Mouse (Mus musculus) NIH3T3 (cell line): ENCODE measurements around the gene Klf17.
A peak's percentile ranks its signal among the peaks of the same experiment; 100 is the strongest.
"Not testable (repeated sequence)": the region's sequence is repeated elsewhere in the genome, so short reads cannot be mapped to it uniquely, and the experiment has no call there.

ENCODE experiments used
- DNase-seq: peaks from one replicate; pipeline ENCODE4 v3.0.0-alpha.2; 2012; ENCODE audit warnings: low read depth

Gene Klf17

GRCm38 (mm10) chr4:117765416-117765815 lies at the start of gene Klf17:
Gene Klf17 (minus strand): TSS chr4:117765648.
- no peak for DNase-seq

DNA sequence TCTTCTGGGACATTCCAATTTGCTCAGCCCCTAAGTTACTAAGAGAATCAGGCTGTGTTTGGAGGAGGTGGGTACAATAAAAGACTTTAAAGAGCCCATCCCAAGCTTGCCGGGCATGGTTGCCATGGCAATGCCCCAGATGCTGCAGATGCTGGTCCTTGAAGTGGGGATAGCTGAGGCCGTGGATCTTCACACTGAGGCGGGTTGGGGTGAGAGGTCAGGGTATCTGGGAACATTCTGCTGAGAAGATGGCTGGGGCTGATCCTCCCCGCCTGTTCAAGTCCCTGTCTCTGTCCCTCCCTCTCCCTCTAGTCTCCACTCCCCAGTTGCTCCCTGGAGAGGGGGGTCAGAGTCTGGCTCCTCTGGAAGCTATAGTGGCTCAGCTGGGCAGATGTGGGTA lies 48.9 kb upstream of the Klf17 start:
- no peak for DNase-seq

GRCm38 (mm10) chr4:117813591-117814192 lies 48.2 kb upstream of the Klf17 start:
- no peak for DNase-seq

- peak; percentile 37 for DNase-seq
Observed at GRCm38 (mm10) chr4:117810933-117811332, 45.5 kb upstream of the Klf17 start.

DNA sequence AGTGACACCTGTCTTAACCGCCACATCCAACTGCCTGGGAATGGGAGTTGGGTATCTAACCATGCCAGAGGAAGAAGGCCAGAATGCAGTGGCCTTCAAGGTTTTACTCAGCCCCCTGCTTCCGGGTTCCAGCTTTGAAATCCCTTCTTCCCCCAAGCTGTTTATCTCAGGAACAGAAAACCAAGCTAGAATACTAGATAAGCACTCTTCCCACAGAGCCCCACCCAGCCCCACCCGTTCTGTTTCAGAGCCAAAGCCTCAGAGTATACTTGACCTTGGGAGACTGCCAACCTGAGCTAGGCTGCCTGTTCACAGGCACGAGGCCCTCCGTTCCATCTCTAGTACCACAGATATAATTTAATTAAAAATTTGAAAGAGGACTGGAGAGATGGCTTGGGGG lies 41.5 kb upstream of the Klf17 start:
- peak; percentile 14 for DNase-seq

- DNase-seq = no peak
Observed at GRCm38 (mm10) chr4:117799904-117800303, 34.5 kb upstream of the Klf17 start.

DNA sequence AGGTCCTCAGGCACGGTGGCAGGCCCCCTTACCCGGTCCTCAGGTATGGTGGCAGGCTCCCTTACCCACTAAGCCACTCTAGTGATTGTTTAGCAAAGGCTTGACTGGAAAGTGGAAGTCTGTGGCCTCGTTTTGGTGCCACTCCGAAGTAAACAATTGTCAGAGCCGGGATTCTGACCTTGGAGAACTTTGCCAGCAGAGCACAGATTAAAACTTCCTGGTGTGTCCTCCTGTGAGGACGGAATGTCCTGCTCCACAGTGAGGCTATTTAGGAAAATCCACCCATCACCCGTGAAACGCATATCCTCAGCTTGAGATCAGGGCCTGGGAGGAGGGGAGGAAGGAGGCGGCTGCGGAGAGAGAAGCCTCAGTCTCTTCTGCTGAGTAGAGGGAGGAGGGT lies 22.9 kb upstream of the Klf17 start:
- no peak for DNase-seq

- no peak for DNase-seq
Observed at GRCm38 (mm10) chr4:117786963-117787362, 21.5 kb upstream of the Klf17 start.

- DNase-seq = no peak
Observed at GRCm38 (mm10) chr4:117782908-117783307, 17.5 kb upstream of the Klf17 start.

GRCm38 (mm10) chr4:117772960-117773359 lies 7.5 kb upstream of the Klf17 start:
- DNase-seq = no peak

GRCm38 (mm10) chr4:117770935-117771334 lies 5.5 kb upstream of the Klf17 start:
- peak; percentile 87 for DNase-seq

- no peak for DNase-seq
Observed at GRCm38 (mm10) chr4:117760151-117760550, 5.3 kb downstream of the Klf17 start.

GRCm38 (mm10) chr4:117752469-117752868 lies 13.0 kb downstream of the Klf17 start:
- DNase-seq = not testable (repeated sequence)

DNA sequence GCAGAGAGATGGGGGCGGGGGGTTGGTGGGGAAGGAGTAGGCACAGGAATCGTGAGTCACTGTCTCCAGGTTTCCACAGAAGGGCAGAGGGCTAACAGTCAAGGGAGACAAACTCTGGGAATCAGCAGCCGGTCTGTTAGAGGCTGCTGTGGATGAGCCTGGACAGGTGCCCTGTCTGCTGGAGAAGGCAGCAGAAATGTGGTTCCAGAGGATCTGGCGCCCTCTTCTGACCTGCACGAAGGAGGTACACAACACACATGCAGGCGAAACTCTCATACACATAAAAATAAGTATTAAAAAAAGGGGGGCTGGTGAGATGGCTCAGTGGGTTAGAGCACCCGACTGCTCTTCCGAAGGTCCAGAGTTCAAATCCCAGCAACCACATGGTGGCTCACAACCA lies 27.9 kb downstream of the Klf17 start:
- DNase-seq = peak; percentile 59

- DNase-seq = no peak
Observed at GRCm38 (mm10) chr4:117731926-117732325, 33.5 kb downstream of the Klf17 start.

- DNase-seq = no peak
Observed at GRCm38 (mm10) chr4:117724112-117724511, 41.3 kb downstream of the Klf17 start, which contains the start of gene Gm12845. Gene Gm12845 (plus strand): TSS chr4:117724412.

DNA sequence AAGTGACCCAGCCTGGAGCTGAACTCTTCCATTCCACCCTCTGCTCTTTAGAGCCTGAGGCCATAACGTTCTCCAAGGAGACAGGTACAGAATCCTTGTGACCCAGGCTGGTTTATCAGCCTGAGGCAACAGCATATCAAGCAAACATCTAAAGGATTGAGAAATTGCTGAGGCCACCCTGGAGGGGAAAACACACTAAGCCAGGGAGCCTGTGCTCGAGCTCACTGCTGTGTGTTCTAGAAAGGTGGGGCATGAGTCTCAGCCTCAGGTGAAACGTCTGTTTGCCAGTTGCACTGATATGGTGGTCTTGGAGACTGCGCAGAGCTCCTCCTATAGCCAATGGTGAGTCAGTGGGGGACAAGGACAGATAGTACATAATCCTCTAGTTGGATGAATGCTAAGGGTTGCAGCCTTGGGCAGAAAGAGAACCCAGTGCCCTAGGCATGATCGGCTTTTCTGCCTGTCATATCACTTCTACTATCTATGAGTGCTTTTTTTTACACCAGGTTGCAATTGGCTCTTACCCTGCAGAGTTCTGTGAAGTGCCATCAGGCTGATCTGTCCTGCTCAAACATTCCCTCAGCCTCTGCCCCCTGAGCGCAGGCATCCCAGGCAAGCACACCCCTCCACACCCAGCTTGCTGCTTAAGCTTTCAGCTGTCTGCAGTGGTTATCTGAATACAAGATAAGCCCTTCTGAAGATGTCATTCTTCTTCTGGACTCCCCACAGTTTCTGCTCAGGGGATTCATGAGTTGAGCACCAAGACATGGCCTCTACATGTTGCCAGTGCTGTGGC lies 51.9 kb downstream of the Klf17 start:
- no peak for DNase-seq

DNA sequence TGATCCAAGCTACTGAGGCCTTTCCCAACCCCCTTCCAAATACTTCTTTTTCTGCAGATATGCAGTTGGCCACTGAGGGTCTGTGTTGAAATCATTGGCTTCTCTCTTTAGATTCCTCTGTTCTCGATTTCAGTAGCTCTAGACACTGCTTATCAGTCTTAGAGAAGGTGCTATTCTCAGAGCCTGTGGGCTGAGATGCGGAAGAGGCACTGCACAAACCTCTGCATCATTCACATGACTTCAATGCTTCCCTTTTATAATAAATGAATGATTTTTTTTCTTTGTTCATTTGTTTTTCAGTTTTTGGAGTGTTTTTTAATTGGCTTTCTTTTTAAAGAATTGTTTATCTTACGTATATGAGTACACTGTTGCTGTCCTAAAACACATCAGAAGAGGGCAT lies 53.1 kb downstream of the Klf17 start:
- no peak for DNase-seq

DNA sequence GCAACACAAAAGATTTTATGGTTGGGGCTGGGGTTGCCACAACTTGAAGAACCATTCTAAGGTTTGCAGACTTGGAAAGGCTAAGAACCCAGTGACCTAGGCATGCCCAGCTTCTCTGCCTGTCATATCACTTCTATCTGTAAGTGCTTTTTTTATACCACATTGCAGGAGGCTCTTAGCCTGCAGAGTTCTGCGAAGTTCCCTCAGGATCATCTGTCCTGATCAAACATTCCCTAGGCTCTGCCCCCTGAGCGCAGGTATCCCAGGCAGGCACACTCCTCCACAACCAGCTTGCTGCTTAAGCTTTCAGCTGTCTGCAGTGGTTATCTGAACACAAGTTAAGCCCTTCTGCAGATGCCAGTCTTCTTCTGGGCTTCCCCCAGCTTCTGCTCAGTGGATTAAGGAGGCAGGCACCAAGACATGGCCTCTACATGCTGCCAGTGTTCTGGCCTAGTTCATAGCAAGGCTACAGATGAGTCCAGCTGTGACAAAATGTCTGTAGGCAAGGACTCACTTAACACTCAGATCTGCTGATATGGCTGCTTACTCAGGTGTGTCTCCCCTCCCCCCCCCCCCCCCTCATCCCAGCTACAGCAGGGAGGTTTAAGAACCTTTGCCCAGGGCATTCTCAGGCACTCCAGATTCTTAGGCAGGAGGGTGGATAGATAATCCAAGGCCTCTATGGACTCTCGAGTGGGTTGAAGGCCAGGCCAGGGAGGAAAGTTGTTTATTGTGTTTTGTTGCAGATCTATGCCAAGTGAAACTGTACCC lies 56.5 kb downstream of the Klf17 start:
- DNase-seq = no peak
